Mouse (Mus musculus) stomach, postnatal 0 days (tissue): Measurements from ENCODE around the gene Ptpn1. TPM values are rescaled to one million over a fixed set of nuclear protein-coding genes. Genes with fewer than 3 reads are reported as not detected.

ENCODE experiments used
- ATAC-seq: fragments of 200-750 bp; cut with Nextera tagmentation; 2 replicates; pipeline ENCODE4 v1.8.0; 2017; ENCODE audit not compliant: low FRiP score, low TSS enrichment
- DNase-seq: peaks from one replicate; pipeline ENCODE4 v3.0.0-alpha.2; 2016; ENCODE audit warnings: low spot score
- H3K27ac ChIP-seq: fragments of 300-500 bp; sonication (generic); replicated peaks from 2 replicates; pipeline ENCODE4 v1.5.1; 2014; ENCODE audit warnings: mild to moderate bottlenecking, control low read depth
- H3K27me3 ChIP-seq: fragments of 300-500 bp; sonication (generic); 2 replicates; pipeline ENCODE4 v1.6.1; 2014; ENCODE audit warnings: low read length; ENCODE audit not compliant: control insufficient read depth, insufficient read depth
- H3K36me3 ChIP-seq: fragments of 300-500 bp; sonication (generic); 2 replicates; pipeline ENCODE4 v1.6.1; 2014; ENCODE audit warnings: low read length, mixed read lengths; ENCODE audit not compliant: control insufficient read depth, insufficient read depth
- H3K4me1 ChIP-seq: fragments of 300-500 bp; sonication (generic); replicated peaks from 2 replicates; pipeline ENCODE4 v1.6.1; 2014; ENCODE audit warnings: antibody characterized with exemption; ENCODE audit not compliant: control insufficient read depth, insufficient read depth
- H3K4me2 ChIP-seq: fragments of 300-500 bp; sonication (generic); replicated peaks from 2 replicates; pipeline ENCODE4 v1.6.1; 2014; ENCODE audit warnings: low read depth, mild to moderate bottlenecking, control low read depth, moderate library complexity
- H3K4me3 ChIP-seq: fragments of 300-500 bp; sonication (generic); 2 replicates; pipeline ENCODE4 v1.5.1; 2014; ENCODE audit warnings: low read depth, low read length, control low read depth
- H3K9ac ChIP-seq: fragments of 300-500 bp; sonication (generic); 2 replicates; pipeline ENCODE4 v1.6.1; 2014; ENCODE audit warnings: mild to moderate bottlenecking, low read length, control low read depth, mixed read lengths
- H3K9me3 ChIP-seq: fragments of 300-500 bp; sonication (generic); 2 replicates; pipeline ENCODE4 v1.6.1; 2016; ENCODE audit warnings: low read length; ENCODE audit not compliant: control insufficient read depth
- CTCF ChIP-seq: IDR thresholded peaks from 2 replicates; pipeline ENCODE4 v1.5.1; 2016; ENCODE audit warnings: antibody characterized with exemption, low read depth, mild to moderate bottlenecking, moderate library complexity
- EP300 ChIP-seq: optimal IDR thresholded peaks from 2 replicates; pipeline ENCODE3; 2016; ENCODE audit warnings: antibody characterized with exemption
- WGBS: fragments of 180-500 bp; shearing (Covaris S2); extraction: QIAGEN DNeasy Blood & Tissue Kit; methylation state at CpG from one replicate; pipeline ENCODE4 v1.1.7; 2014; 5-methylcytosine and 5-hydroxymethylcytosine counted together
- polyA plus RNA-seq: library from polyadenylated mRNA; unstranded; fragments of >200 nt; fragmentation: Nextera tagmentation; extraction: Ambion mirVana; gene quantifications from 2 replicates; pipeline ENCODE4 v1.2.1, GENCODE M21; 2015

The Ptpn1 gene
- polyA plus RNA-seq = 51.1 and 51.3 TPM in 2 replicates

- Histone ChIP-seq H3K36me3 (no peaks in the 10 kb centered on the region), H3K4me3 (peak within 1 kb of the TSS; percentile 88), H3K9me3 (no peaks in the 10 kb centered on the region), H3K27me3 (no peaks in the 10 kb centered on the region), H3K27ac (peak within 1 kb of the TSS; percentile 86), H3K9ac (peak within 1 kb of the TSS; percentile 94), H3K4me2 (peak within 1 kb of the TSS; percentile 95), H3K4me1 (no peaks in the 10 kb centered on the region)
- under 1% methylated on average over 97 of the region's 99 CpGs for WGBS
- ATAC-seq (peak; percentile 96), DNase-seq (peak; percentile 98)
- TF ChIP-seq CTCF (0 out of 2 replicates have a peak, but pooled peaks have one; percentile 18), EP300 (no peak)
Observed at GRCm38 (mm10) chr2:167931985-167932726, at the start of gene Ptpn1. Gene Ptpn1, plus strand, starts transcription at chr2:167932057.

GRCm38 (mm10) chr2:167886485-167886884, 45.4 kb upstream of the Ptpn1 start:
- Histone ChIP-seq H3K4me1 (no peaks in the 10 kb centered on the region), H3K27ac (no peak overlapping the region), H3K9me3 (no peaks in the 10 kb centered on the region), H3K27me3 (no peaks in the 10 kb centered on the region), H3K4me3 (no peak overlapping the region), H3K36me3 (no peaks in the 10 kb centered on the region), H3K9ac (no peak overlapping the region), H3K4me2 (no peak overlapping the region)
- no peak for TF ChIP-seq EP300
- peak; percentile 42 for TF ChIP-seq CTCF
- 74% methylated on average over 7 of the region's 7 CpGs for WGBS
- ATAC-seq (0 out of 2 replicates have a peak, but pooled peaks have one; percentile 8), DNase-seq (no peak)

- peak overlapping the region; percentile 47 for H3K9ac ChIP-seq
- no peaks in the 10 kb centered on the region for H3K9me3 ChIP-seq
- TF ChIP-seq EP300 (no peak), CTCF (no peak)
- ATAC-seq (peak; percentile 38), DNase-seq (peak; percentile 81)
- no peaks in the 10 kb centered on the region for H3K4me1 ChIP-seq
- 9% methylated on average over 22 of the region's 22 CpGs for WGBS
- peak overlapping the region; percentile 27; the same call in 1 of the 2 replicates for H3K4me3 ChIP-seq
- H3K27me3 ChIP-seq = no peaks in the 10 kb centered on the region
- H3K27ac ChIP-seq = 0 out of 2 replicates have a peak overlapping the region, but pooled peaks have one; percentile 45
- H3K36me3 ChIP-seq = no peaks in the 10 kb centered on the region
- H3K4me2 ChIP-seq = peak overlapping the region; percentile 56
Observed at GRCm38 (mm10) chr2:167887516-167888347, 44.1 kb upstream of the Ptpn1 start.

- Histone ChIP-seq H3K36me3 (no peaks in the 10 kb centered on the region), H3K4me2 (no peak overlapping the region), H3K4me3 (no peak overlapping the region), H3K9ac (no peak overlapping the region), H3K27me3 (no peaks in the 10 kb centered on the region), H3K9me3 (no peaks in the 10 kb centered on the region), H3K27ac (0 out of 2 replicates have a peak overlapping the region, but pooled peaks have one; percentile 45), H3K4me1 (no peaks in the 10 kb centered on the region)
- TF ChIP-seq EP300 = no peak
- TF ChIP-seq CTCF = no peak
- DNase-seq = peak; percentile 36
- 66% methylated on average over 6 of the region's 6 CpGs for WGBS
- ATAC-seq = no peak
Observed at GRCm38 (mm10) chr2:167888834-167889233, 43.0 kb upstream of the Ptpn1 start.

- no peaks in the 10 kb centered on the region for H3K36me3 ChIP-seq
- ATAC-seq (no peak), DNase-seq (no peak)
- TF ChIP-seq EP300 (no peak), CTCF (no peak)
- H3K4me2 ChIP-seq = no peak overlapping the region
- WGBS = 78% methylated on average over 4 of the region's 4 CpGs
- H3K27ac ChIP-seq = no peak overlapping the region
- H3K27me3 ChIP-seq = no peaks in the 10 kb centered on the region
- no peaks in the 10 kb centered on the region for H3K4me1 ChIP-seq
- no peak overlapping the region for H3K4me3 ChIP-seq
- no peak overlapping the region for H3K9ac ChIP-seq
- no peaks in the 10 kb centered on the region for H3K9me3 ChIP-seq
Observed at GRCm38 (mm10) chr2:167889886-167890285, 42.0 kb upstream of the Ptpn1 start.
